Mouse (Mus musculus) forebrain, embryonic 15.5 days (tissue): ENCODE measurements around the gene Stpg1. TPM values are rescaled to one million over a fixed set of nuclear protein-coding genes. Genes with fewer than 3 reads are reported as not detected.

Experiments used
- ATAC-seq: fragments of 200-750 bp; cut with Nextera tagmentation; replicated peaks from 2 replicates; pipeline ENCODE4 v1.8.0; 2017; ENCODE audit warnings: mild to moderate bottlenecking, moderate TSS enrichment, moderate library complexity
- H3K27ac ChIP-seq: fragments of 300-500 bp; sonication (generic); replicated peaks from 2 replicates; pipeline ENCODE4 v1.5.1; 2015; ENCODE audit warnings: mild to moderate bottlenecking, inconsistent platforms
- H3K27me3 ChIP-seq: fragments of 300-500 bp; sonication (generic); 2 replicates; pipeline ENCODE4 v1.6.1; 2015; ENCODE audit warnings: inconsistent platforms
- H3K36me3 ChIP-seq: fragments of 300-500 bp; sonication (generic); 2 replicates; pipeline ENCODE4 v1.6.1; 2015; ENCODE audit warnings: mild to moderate bottlenecking, inconsistent platforms
- H3K4me1 ChIP-seq: fragments of 300-500 bp; sonication (generic); 2 replicates; pipeline ENCODE4 v1.6.1; 2015; ENCODE audit warnings: inconsistent platforms
- H3K4me2 ChIP-seq: fragments of 300-500 bp; sonication (generic); replicated peaks from 2 replicates; pipeline ENCODE4 v1.6.1; 2015; ENCODE audit warnings: mild to moderate bottlenecking, inconsistent platforms
- H3K4me3 ChIP-seq: fragments of 300-500 bp; sonication (generic); 2 replicates; pipeline ENCODE4 v1.5.1; 2015; ENCODE audit warnings: mild to moderate bottlenecking, inconsistent platforms
- H3K9ac ChIP-seq: fragments of 300-500 bp; sonication (generic); replicated peaks from 2 replicates; pipeline ENCODE4 v1.6.1; 2015; ENCODE audit warnings: mild to moderate bottlenecking, inconsistent platforms
- H3K9me3 ChIP-seq: fragments of 300-500 bp; sonication (generic); 2 replicates; pipeline ENCODE4 v1.6.1; 2016; ENCODE audit warnings: inconsistent platforms
- WGBS: fragments of 180-500 bp; shearing (Covaris S2); methylation state at CpG from one replicate; pipeline ENCODE4 v1.1.7; 2015; ENCODE audit warnings: mixed read lengths; 5-methylcytosine and 5-hydroxymethylcytosine counted together
- polyA plus RNA-seq: library from polyadenylated mRNA; unstranded; fragments of >200 nt; fragmentation: Nextera tagmentation; extraction: Ambion mirVana; gene quantifications from 2 replicates; pipeline ENCODE4 v1.2.1, GENCODE M21; 2015

Gene Stpg1
- polyA plus RNA-seq, 1 experiment from 2014 or later: 0.18 TPM

DNA sequence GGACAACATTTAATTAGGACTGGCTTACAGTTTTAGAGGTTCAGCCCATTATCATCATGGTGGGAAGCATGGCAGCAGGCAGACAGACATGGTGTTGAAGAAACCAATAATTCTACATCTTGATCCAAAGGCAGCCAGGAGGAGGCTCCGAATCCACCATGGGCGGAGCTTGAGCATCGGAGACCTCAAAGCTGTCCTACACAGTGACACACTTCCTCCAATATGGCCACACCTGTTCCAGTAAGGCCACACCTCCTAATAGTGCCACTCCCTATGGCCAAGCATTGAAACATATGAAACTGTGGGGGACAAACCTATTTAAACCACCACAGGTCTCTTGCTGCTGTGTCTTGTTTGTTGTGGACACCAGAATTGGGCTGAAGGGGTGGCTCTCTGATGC is 40.4 kb downstream of the Stpg1 start:
- Histone ChIP-seq H3K27me3 (no peaks in the 10 kb centered on the region), H3K36me3 (no peaks in the 10 kb centered on the region), H3K4me1 (peaks cover 3% of the 10 kb centered on the region; the same call in 1 of the 2 replicates), H3K27ac (no peak overlapping the region), H3K4me2 (no peak overlapping the region), H3K9me3 (no peaks in the 10 kb centered on the region), H3K4me3 (no peak overlapping the region), H3K9ac (no peak overlapping the region)
- WGBS: 96% methylated on average over 3 of the region's 3 CpGs
- ATAC-seq: no peak

DNA sequence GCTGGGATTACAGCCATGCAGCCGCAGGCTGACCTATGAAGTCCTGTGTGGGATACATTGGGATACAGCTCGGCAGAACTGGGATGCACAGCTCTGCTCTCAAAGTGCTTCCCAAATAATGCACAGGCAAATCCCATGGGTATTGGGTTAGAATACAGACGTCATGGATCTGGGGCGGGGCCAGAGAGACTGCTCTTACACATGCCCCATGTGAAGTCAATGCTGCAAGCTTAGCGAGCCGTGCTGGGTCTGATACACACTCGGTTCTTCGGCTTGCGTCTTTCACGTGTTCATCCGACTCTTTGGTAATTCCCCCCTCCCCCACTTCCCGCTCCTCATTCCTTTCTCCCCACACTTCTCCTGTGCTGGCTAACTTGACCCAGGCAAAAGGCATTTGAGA is 44.5 kb downstream of the Stpg1 start:
- Histone ChIP-seq H3K9ac (no peak overlapping the region), H3K9me3 (no peaks in the 10 kb centered on the region), H3K36me3 (no peaks in the 10 kb centered on the region), H3K27ac (no peak overlapping the region), H3K4me1 (peaks cover 5% of the 10 kb centered on the region; the same call in 1 of the 2 replicates), H3K4me3 (no peak overlapping the region), H3K27me3 (no peaks in the 10 kb centered on the region), H3K4me2 (no peak overlapping the region)
- WGBS: 79% methylated on average over 12 of the region's 12 CpGs
- ATAC-seq: no peak

DNA sequence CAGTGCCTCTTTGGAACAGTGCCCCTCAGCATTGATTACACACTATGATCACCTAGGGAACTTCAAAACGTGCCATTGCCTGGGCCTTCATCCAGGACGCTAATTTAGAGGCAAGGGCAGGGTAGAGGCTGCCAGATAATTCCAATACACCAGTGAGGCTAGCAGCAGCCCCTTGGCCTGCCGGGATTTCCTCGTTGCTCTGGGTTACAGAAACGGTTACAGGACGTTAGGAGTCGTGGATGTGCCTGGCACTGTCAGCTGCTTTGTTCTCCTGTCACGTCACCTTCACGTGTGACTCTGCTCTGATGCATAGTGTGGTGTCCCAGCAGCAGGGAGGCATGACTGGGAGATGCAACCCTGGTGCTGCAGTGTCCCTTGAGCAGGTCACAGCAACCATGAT is 45.5 kb downstream of the Stpg1 start:
- no peak for ATAC-seq
- peaks cover 7% of the 10 kb centered on the region for H3K4me1 ChIP-seq
- no peaks in the 10 kb centered on the region for H3K27me3 ChIP-seq
- WGBS: 48% methylated on average over 9 of the region's 9 CpGs
- no peak overlapping the region for H3K4me3 ChIP-seq
- H3K36me3 ChIP-seq: no peaks in the 10 kb centered on the region
- H3K9ac ChIP-seq: no peak overlapping the region
- no peak overlapping the region for H3K4me2 ChIP-seq
- H3K9me3 ChIP-seq: no peaks in the 10 kb centered on the region
- no peak overlapping the region for H3K27ac ChIP-seq

DNA sequence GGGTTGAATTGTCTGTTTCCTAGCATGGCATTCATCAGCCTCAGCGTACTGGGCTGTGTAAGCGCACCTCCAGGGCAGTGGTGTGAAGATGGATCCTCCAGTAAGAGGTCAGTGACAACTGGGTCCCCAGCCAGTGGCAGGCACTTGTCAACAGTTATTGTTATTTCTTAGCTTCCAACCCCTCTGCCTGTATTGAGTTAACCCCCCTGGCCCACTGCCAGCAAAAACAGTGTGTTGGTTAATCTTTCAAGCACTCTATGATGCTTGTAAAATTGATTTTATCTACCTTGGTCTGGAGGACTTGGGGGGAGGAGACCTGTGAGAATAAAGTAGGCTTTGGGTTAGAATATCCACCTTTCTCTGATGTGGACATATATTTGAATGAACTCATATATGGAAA is 49.7 kb downstream of the Stpg1 start:
- ATAC-seq: no peak
- Histone ChIP-seq H3K27ac (no peak overlapping the region), H3K4me3 (no peak overlapping the region), H3K9me3 (no peaks in the 10 kb centered on the region), H3K4me1 (peaks cover 17% of the 10 kb centered on the region), H3K27me3 (no peaks in the 10 kb centered on the region), H3K9ac (no peak overlapping the region), H3K4me2 (no peak overlapping the region), H3K36me3 (no peaks in the 10 kb centered on the region)
- WGBS: 93% methylated on average over 2 of the region's 2 CpGs

DNA sequence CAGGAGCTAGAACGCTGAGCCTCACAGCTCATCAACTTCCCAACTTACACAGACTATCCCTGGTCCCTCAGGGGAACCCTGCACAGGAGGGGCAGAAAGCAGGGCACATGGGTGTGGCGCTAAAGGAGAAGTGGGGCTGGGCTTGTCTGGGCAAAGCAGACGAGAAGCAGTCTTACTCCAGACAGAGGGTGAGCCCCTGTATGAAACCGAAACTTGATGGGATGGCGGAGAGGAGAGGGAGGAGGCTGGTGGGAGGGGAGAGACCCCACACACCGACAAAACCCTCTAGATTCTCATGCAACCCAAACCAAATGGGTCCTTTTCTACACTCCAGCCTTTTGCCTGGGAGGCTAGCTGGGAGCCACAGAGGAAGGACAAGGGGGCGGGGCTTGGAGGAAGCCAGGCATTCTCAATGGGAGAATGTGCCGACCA is 50.5 kb downstream of the Stpg1 start:
- Histone ChIP-seq H3K4me2 (no peak overlapping the region), H3K27me3 (no peaks in the 10 kb centered on the region), H3K27ac (no peak overlapping the region), H3K4me3 (no peak overlapping the region), H3K9me3 (no peaks in the 10 kb centered on the region), H3K9ac (no peak overlapping the region), H3K4me1 (peaks cover 13% of the 10 kb centered on the region), H3K36me3 (no peaks in the 10 kb centered on the region)
- ATAC-seq: no peak
- 31% methylated on average over 8 of the region's 8 CpGs for WGBS

DNA sequence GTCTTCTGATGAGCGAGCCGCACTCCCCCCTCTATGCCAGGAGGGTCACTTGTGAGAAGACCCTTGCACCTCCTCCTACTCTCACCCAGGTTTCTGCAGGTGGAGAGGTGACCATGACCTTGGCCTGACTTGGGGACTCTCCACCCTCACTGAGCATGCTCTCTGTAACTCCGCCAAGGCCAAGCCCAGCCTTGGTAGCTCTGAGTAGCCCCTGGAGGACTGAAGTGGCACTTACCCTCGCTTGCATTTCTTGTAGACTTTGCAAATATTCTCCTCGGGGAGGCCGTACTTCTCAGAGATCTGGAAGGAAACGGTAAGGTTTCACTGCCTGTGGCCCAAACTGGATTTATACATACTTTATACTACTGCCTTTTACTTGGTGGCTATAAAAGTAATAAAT is 51.4 kb downstream of the Stpg1 start:
- no peak for ATAC-seq
- Histone ChIP-seq H3K4me1 (peaks cover 11% of the 10 kb centered on the region), H3K4me3 (no peak overlapping the region), H3K27ac (no peak overlapping the region), H3K36me3 (no peaks in the 10 kb centered on the region), H3K9me3 (no peaks in the 10 kb centered on the region), H3K27me3 (no peaks in the 10 kb centered on the region), H3K9ac (no peak overlapping the region), H3K4me2 (no peak overlapping the region)
- WGBS: 90% methylated on average over 7 of the region's 7 CpGs

DNA sequence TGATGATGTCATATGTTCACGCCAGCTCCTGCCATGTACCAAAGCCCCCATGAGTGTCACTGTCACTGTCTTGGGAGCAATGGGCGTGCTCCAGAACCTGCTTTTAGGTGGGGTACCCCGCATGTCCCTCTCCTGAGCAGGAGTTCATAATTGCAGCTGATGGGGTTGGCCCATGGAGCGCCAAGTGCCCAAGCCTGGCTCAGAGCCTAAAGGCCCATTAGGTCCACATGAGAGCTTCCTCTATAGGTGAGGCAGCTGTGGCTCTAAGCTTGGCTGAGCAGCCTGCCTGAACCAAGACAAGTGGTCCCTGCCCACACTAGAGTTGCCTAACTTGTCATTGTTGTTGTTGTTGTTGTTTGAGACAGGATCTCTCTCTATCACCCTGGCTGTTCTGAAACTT is 52.2 kb downstream of the Stpg1 start:
- Histone ChIP-seq H3K4me3 (no peak overlapping the region), H3K4me1 (peaks cover 13% of the 10 kb centered on the region)

DNA sequence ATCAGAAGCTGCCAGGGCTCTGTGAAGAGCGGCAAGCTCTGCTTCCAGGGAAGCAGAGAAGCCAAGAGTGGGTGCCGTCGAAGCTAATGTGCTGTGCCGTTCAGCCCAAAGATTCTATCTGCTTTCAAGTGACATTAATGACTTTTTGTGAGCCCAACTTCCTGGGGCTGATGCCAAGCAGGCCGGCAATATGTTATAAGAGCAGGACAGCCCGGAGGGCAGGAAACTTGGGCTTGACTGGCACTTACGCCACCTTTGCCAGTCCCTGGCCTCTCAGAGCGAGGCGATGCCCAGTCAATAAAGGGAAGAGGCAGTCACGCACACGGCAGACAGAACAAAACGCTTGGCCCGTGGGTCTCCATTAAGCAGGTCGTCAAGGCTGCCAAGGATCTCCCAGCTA is 53.0 kb downstream of the Stpg1 start:
- H3K36me3 ChIP-seq: no peaks in the 10 kb centered on the region
- H3K4me2 ChIP-seq: no peak overlapping the region
- H3K27me3 ChIP-seq: no peaks in the 10 kb centered on the region
- H3K9ac ChIP-seq: no peak overlapping the region
- no peak overlapping the region for H3K4me3 ChIP-seq
- H3K27ac ChIP-seq: no peak overlapping the region
- H3K9me3 ChIP-seq: no peaks in the 10 kb centered on the region
- WGBS: 35% methylated on average over 14 of the region's 14 CpGs
- ATAC-seq: no peak
- peaks cover 15% of the 10 kb centered on the region for H3K4me1 ChIP-seq

More for the DNA sequence above, 52.2 kb downstream of the Stpg1 start:
- Histone ChIP-seq H3K9ac (no peak overlapping the region), H3K9me3 (no peaks in the 10 kb centered on the region), H3K36me3 (no peaks in the 10 kb centered on the region), H3K27ac (no peak overlapping the region), H3K27me3 (no peaks in the 10 kb centered on the region), H3K4me2 (no peak overlapping the region)
- ATAC-seq: no peak
- WGBS: 75% methylated on average over 4 of the region's 4 CpGs

DNA sequence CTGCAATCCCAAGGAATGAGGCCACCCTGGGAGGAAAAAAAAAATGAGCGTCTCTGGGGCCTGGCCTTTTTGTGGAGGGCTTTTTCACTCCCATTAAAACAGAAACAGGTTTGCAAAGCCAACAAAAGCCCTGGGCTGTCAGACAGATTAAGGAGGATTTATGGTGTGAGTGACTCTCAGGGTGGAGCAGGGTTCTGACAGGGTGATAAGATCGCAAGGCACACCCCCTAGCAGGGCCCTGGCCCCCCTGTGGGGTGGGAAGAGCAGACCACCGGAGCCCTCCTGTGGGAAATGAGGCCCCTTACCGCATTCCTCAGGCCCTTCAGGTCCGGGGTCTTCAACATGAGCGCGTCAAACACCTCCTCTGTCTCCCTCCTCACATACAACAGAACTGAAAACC is 53.5 kb downstream of the Stpg1 start:
- ATAC-seq: no peak
- Histone ChIP-seq H3K36me3 (no peaks in the 10 kb centered on the region), H3K27me3 (no peaks in the 10 kb centered on the region), H3K4me1 (peaks cover 19% of the 10 kb centered on the region), H3K9me3 (no peaks in the 10 kb centered on the region), H3K27ac (no peak overlapping the region), H3K9ac (no peak overlapping the region), H3K4me3 (no peak overlapping the region), H3K4me2 (no peak overlapping the region)
- WGBS: 12% methylated on average over 7 of the region's 7 CpGs

DNA sequence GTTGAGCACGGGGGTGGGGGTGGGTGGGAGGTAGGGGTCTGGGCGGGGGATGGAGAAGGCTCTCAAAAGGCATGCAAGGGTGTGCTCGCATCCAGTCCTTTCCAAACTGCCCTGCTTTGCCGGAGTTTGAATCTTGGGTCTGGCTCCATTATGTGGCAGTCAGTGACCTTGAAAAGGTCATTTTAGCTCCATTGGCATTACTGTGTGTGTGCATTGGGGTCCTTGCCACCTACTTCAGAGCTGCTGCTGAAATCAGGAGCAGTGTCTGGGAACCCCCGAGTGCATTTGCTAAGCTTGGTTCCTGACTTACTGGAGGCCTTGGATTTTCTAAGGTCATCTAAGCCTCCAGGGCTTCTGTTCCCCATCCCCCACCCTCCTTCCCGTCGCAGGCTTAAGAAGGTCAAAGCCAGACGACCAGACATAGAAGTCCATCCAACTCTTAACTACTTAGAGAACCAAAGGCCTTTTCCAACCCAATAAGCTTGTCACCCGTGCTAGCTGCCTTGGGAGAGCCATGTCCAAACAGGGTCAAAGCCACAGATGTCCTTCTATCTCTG is 54.0 kb downstream of the Stpg1 start:
- H3K4me2 ChIP-seq: no peak overlapping the region
- no peaks in the 10 kb centered on the region for H3K36me3 ChIP-seq
- whole genome bisulfite sequencing: 40% methylated on average over 9 of the region's 9 CpGs
- peaks cover 19% of the 10 kb centered on the region for H3K4me1 ChIP-seq
- no peak overlapping the region for H3K27ac ChIP-seq
- H3K9ac ChIP-seq: no peak overlapping the region
- H3K27me3 ChIP-seq: no peaks in the 10 kb centered on the region
- H3K9me3 ChIP-seq: no peaks in the 10 kb centered on the region
- no peak for ATAC-seq
- H3K4me3 ChIP-seq: no peak overlapping the region

DNA sequence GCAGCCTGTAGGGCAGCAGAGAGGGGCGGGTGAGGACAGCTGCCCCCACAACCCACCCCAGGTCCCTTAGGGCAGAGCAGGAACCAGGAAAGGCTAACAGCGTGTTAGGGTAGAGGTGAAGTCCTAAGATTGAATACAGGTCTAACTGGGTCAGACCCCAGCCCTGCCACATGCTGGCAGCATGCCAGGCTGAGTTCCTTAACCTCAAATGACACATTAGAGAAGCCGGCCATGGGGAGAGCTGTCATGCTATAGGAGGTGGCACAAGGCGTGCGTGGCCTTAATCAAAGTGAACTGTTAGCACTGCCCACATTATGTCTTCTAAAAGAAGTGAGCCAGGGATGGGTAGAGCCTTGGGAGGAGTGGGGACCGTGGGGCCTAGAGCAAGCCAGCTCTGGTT is 54.7 kb downstream of the Stpg1 start:
- Histone ChIP-seq H3K4me2 (no peak overlapping the region), H3K27ac (no peak overlapping the region), H3K4me3 (no peak overlapping the region), H3K9ac (no peak overlapping the region), H3K9me3 (no peaks in the 10 kb centered on the region), H3K27me3 (no peaks in the 10 kb centered on the region), H3K36me3 (no peaks in the 10 kb centered on the region), H3K4me1 (peaks cover 19% of the 10 kb centered on the region)
- 64% methylated on average over 6 of the region's 6 CpGs for WGBS
- no peak for ATAC-seq

DNA sequence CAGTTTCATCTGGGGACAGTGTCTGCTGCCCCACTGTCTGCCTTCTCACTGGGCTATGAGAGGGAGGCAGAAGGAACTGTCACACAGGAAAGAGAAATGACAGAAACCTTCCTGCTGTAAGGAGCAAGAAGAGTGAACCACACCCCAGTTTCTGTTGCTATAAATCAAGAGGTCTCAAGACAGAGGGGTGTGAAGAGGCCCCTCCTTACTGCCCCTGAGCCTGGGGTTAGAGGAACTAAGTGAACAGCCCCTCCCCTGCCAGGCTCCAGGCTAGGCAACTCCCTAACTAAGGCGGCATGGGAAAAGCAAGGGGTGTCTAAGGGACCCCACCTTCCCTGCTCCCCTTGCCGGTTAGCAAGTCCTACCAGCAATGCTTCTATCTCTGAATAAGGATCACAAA is 69.2 kb downstream of the Stpg1 start:
- H3K27ac ChIP-seq: no peak overlapping the region
- no peak overlapping the region for H3K4me3 ChIP-seq
- 61% methylated on average over 2 of the region's 2 CpGs for WGBS
- no peak for ATAC-seq
- no peaks in the 10 kb centered on the region for H3K9me3 ChIP-seq
- no peaks in the 10 kb centered on the region for H3K36me3 ChIP-seq
- no peak overlapping the region for H3K9ac ChIP-seq
- no peak overlapping the region for H3K4me2 ChIP-seq
- no peaks in the 10 kb centered on the region; the same call in 1 of the 2 replicates for H3K27me3 ChIP-seq
- H3K4me1 ChIP-seq: peaks cover 14% of the 10 kb centered on the region

DNA sequence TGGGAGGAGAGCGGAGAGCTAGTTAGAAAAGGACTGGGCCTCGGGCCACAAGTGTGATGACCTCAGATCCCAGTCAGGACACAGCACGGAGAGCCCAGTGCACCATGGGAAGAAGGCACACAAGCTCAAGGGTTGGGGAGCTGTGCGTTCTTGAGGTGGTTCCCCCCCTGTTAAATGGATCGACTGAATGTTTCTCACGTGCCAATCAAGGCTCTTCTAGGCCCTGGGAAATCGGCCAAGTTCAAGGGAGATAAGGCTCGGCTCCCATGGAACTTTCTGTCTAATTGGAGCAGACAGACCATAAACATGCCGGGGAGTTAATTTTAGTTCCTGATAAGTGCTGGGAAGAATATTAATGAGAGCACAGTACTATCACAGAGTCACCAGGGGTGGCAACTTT is 70.8 kb downstream of the Stpg1 start:
- Histone ChIP-seq H3K4me1 (peaks cover 28% of the 10 kb centered on the region), H3K27me3 (peaks cover 1% of the 10 kb centered on the region), H3K4me2 (no peak overlapping the region), H3K9me3 (no peaks in the 10 kb centered on the region), H3K27ac (no peak overlapping the region), H3K4me3 (no peak overlapping the region), H3K9ac (no peak overlapping the region), H3K36me3 (no peaks in the 10 kb centered on the region)
- ATAC-seq: no peak
- WGBS: 34% methylated on average over 9 of the region's 9 CpGs
